ENCODE assay signal across 20 mouse cellular contexts in the genomic region with DNA sequence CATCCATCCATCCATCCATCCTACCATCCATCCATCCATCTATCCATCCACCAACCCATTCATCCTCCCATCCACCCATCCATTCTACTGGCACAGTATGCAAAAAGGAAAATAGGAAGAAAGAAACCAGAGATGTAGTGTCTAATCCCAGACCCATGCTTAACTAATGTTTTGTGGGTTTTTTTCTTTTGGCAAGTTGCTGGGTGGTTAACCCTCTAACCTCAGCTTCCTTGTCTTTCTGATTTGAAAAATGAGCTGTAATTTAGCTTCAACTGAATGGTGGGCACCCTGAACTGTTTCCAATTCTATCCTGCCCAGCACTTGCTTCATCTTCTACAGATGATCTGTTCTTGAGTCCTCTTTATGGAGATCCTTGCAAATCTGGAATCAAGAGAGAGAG. TPM values are rescaled to one million over a fixed set of nuclear protein-coding genes. Genes with fewer than 3 reads are reported as not detected.
"Had no signal": no experiment of that assay in that cellular context is flagged by ENCODE, and none has a peak within 500 bp of the region (broad histone marks: within the 10 kb centered on the region; RNA-seq: fewer than 3 reads in every experiment).

No protein-coding gene starts in this region.

- ATAC-seq: liver, embryonic 12.5 days; liver, postnatal 0 days; lung, postnatal 0 days; midbrain, embryonic 13.5 days; midbrain, embryonic 15.5 days; midbrain, embryonic 16.5 days had no signal

- DNase-seq: left cerebral cortex, postnatal 4 days; liver; liver, embryonic 13.5 days; liver, postnatal 0 days; lung, adult 2 months; lung, embryonic 14.5 days; lung, postnatal 10 days; lung, postnatal 14 days; lung, postnatal 36 days; lung, postnatal 4 days; midbrain, embryonic 14.5 days had no signal

RNA-seq across cellular contexts. Expression of gene Tmem37, which starts 26.5 kb away (rescaled TPM):
- total RNA-seq: megakaryocyte, adult 5-6 weeks; megakaryocyte-erythroid progenitor cell, adult 5-6 weeks had no signal

RNA-seq across cellular contexts. Expression of gene Sctr, which starts 40.6 kb away (rescaled TPM):
- total RNA-seq: liver, adult 2 months; megakaryocyte, adult 5-6 weeks; megakaryocyte-erythroid progenitor cell, adult 5-6 weeks; monocyte, adult 5-6 weeks had no signal

RNA-seq across cellular contexts. Expression of gene Cfap221, which starts 50.3 kb away (rescaled TPM):
- total RNA-seq: liver, adult 2 months; megakaryocyte, adult 5-6 weeks; megakaryocyte-erythroid progenitor cell, adult 5-6 weeks; monocyte, adult 5-6 weeks had no signal
